Mouse (Mus musculus): Measurements from ENCODE around the gene Olfr1418. TPM values are rescaled to one million over a fixed set of nuclear protein-coding genes. Genes with fewer than 3 reads are reported as not detected.
"Not testable (repeated sequence)": the region's sequence is repeated elsewhere in the genome, so short reads cannot be mapped to it uniquely, and the experiment has no call there.

Gene Olfr1418
- not detected in 2 replicates for polyA plus RNA-seq (2015; fragmentation: Nextera tagmentation; extraction: Ambion mirVana)

DNA sequence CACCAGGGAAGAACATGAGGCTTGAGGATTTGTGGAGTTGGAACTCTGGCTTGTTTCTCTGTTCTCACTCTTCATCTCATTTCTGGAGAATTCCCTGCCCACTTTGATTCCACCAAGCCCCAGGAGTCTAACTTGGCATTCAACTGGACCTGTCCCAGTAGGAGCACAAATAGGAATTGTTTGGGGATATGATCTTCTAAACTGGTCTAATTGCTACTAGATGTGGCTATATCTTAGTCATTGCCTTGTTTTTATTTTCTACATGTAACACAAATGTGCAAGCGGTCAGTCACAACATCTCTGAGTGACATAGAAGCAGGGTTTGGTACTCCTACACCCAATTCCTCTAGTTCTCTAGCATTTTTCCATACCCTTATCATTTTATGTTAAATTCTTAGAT lies at the start of gene Olfr1418:
Gene Olfr1418 (minus strand): TSS at position 101 of the 400 bp plus-strand sequence.
- H3K4me3 ChIP-seq (ENCODE audit: low read length): no peak within 1 kb of the TSS
- no peak within 1 kb of the TSS for H3K9ac ChIP-seq (replicated peaks; ENCODE audit: low read length)
- 94% methylated on average over 1 of the region's 1 CpGs for WGBS
- no peaks in the 10 kb centered on the region for H3K27me3 ChIP-seq (ENCODE audit: insufficient read depth, low read length)
- H3K27ac ChIP-seq (ENCODE audit: low read length): no peak within 1 kb of the TSS
- no peaks in the 10 kb centered on the region for H3K4me1 ChIP-seq (ENCODE audit: insufficient read depth, low read length)
- H3K36me3 ChIP-seq (ENCODE audit: insufficient read depth, low read length): no peaks in the 10 kb centered on the region
- H3K4me2 ChIP-seq (replicated peaks; ENCODE audit: low read depth, low read length): no peak within 1 kb of the TSS
- ATAC-seq (ENCODE audit: low FRiP score, low TSS enrichment): no peak
- no peaks in the 10 kb centered on the region for H3K9me3 ChIP-seq (ENCODE audit: low read length)

DNA sequence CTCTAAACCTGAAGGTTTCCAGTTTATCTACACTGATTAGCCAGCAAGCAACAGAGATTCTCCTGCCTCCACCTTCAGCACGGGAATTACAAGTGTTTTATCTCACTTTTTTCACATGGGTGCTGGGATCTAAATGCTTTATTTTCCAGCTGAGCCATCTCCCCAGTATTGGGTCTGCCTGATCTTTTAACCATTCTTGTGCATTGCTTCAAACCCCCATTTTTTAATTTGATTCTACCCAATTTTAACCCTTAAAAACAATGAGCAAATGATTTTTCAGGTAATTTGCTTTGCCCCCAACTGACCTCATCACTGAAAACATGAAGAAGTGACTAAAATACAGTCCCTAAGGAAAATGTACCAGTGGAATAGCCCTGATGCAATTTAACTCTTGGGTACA lies 25.4 kb upstream of the Olfr1418 start, which contains the start of gene Olfr1420:
Gene Olfr1420 (plus strand): TSS at position 301 of the 400 bp plus-strand sequence.
- H3K9ac ChIP-seq (replicated peaks; ENCODE audit: low read length): no peak within 1 kb of the TSS
- H3K9me3 ChIP-seq (ENCODE audit: low read length): no peaks in the 10 kb centered on the region
- no peak within 1 kb of the TSS for H3K4me3 ChIP-seq (ENCODE audit: low read length)
- no peaks in the 10 kb centered on the region for H3K36me3 ChIP-seq (ENCODE audit: insufficient read depth, low read length)
- H3K4me1 ChIP-seq (ENCODE audit: insufficient read depth, low read length): no peaks in the 10 kb centered on the region
- H3K27ac ChIP-seq (ENCODE audit: low read length): no peak within 1 kb of the TSS
- WGBS: 56% methylated on average over 1 of the region's 1 CpGs
- no peak within 1 kb of the TSS for H3K4me2 ChIP-seq (replicated peaks; ENCODE audit: low read depth, low read length)
- no peaks in the 10 kb centered on the region for H3K27me3 ChIP-seq (ENCODE audit: insufficient read depth, low read length)
- no peak for ATAC-seq (ENCODE audit: low FRiP score, low TSS enrichment)

DNA sequence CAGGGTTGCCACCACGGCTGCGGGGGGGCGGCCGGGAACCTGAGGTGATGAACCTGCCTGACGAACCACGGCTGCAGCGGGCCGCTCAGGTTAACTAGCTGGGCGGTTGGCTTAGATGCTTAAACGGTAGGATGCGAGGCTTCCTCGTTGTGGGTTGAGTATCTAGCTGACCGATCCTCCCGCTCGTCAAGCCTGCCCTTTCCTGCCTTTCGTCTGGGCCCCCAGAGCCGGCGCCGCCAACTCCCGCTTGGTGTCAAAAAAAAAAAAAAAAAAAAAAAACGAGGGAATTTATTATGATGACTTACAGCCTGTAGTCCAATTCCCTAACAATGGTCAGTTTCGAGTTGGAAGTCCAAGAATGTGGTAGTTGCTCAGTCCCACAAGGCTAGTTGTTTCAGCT lies 17.5 kb upstream of the Olfr1418 start:
- H3K4me1 ChIP-seq (ENCODE audit: insufficient read depth, low read length); H3K4me2 ChIP-seq (replicated peaks; ENCODE audit: low read depth, low read length); H3K9ac ChIP-seq (replicated peaks; ENCODE audit: low read length); H3K36me3 ChIP-seq (ENCODE audit: insufficient read depth, low read length); H3K27ac ChIP-seq (ENCODE audit: low read length); H3K9me3 ChIP-seq (ENCODE audit: low read length); H3K27me3 ChIP-seq (ENCODE audit: insufficient read depth, low read length); H3K4me3 ChIP-seq (ENCODE audit: low read length); ATAC-seq (ENCODE audit: low FRiP score, low TSS enrichment): not testable (repeated sequence)
- 57% methylated on average over 21 of the region's 22 CpGs for WGBS

DNA sequence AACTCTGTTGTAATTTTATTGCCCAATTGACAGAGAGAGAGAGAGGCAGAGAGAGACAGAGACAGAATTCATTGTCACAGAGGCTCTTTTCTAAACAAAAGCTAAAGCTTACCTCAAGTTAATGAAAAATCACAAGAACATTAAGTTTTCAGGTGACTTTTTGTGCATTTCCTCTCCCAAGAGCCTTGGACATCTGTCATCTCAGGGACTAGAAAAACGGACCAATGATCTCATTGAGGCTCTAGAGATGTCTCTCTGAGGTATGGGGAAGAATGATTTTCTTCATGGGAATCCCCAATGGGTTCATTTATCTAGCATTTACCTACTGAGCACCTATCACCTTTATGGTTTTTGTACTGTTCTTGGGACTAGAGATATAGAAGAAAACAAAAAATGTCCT lies 14.1 kb upstream of the Olfr1418 start, which contains the start of gene Olfr1419:
Gene Olfr1419 (minus strand): TSS at position 101 of the 400 bp plus-strand sequence.
- Histone ChIP-seq H3K9me3 (ENCODE audit: low read length) (no peaks in the 10 kb centered on the region), H3K27ac (ENCODE audit: low read length) (no peak within 1 kb of the TSS), H3K9ac (replicated peaks; ENCODE audit: low read length) (no peak within 1 kb of the TSS), H3K4me1 (ENCODE audit: insufficient read depth, low read length) (no peaks in the 10 kb centered on the region), H3K4me3 (ENCODE audit: low read length) (no peak within 1 kb of the TSS), H3K36me3 (ENCODE audit: insufficient read depth, low read length) (no peaks in the 10 kb centered on the region), H3K27me3 (ENCODE audit: insufficient read depth, low read length) (no peaks in the 10 kb centered on the region), H3K4me2 (replicated peaks; ENCODE audit: low read depth, low read length) (no peak within 1 kb of the TSS)
- 39% methylated on average over 1 of the region's 1 CpGs for WGBS
- no peak for ATAC-seq (ENCODE audit: low FRiP score, low TSS enrichment)

DNA sequence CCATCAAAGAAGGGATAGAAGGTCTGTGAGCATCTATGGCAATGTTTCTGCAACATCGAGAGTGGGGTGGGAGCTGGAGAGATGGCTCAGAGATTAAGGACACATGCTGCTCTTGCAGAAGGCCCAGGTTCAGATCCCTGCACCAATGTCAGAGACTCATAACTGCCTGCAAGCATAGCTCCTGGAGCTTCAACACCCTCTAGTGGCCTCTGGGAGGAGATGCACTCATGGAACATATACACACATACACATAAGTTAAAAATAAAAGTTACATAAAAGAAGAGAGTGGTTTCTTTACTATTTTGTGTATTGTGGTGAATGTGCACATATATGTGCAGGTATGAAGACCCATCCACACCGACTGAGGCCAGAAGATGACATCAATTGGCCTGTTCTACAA lies 7.0 kb upstream of the Olfr1418 start:
- ATAC-seq (ENCODE audit: low FRiP score, low TSS enrichment): no peak
- H3K27me3 ChIP-seq (ENCODE audit: insufficient read depth, low read length): no peaks in the 10 kb centered on the region
- H3K27ac ChIP-seq (ENCODE audit: low read length): no peak overlapping the region
- H3K9ac ChIP-seq (replicated peaks; ENCODE audit: low read length): no peak overlapping the region
- WGBS: 79% methylated on average over 2 of the region's 2 CpGs
- H3K9me3 ChIP-seq (ENCODE audit: low read length): 0 out of 2 replicates have a peak, but pooled peaks cover 5% of the 10 kb centered on the region
- H3K4me3 ChIP-seq (ENCODE audit: low read length): no peak overlapping the region
- no peaks in the 10 kb centered on the region for H3K36me3 ChIP-seq (ENCODE audit: insufficient read depth, low read length)
- H3K4me1 ChIP-seq (ENCODE audit: insufficient read depth, low read length): no peaks in the 10 kb centered on the region
- no peak overlapping the region for H3K4me2 ChIP-seq (replicated peaks; ENCODE audit: low read depth, low read length)

DNA sequence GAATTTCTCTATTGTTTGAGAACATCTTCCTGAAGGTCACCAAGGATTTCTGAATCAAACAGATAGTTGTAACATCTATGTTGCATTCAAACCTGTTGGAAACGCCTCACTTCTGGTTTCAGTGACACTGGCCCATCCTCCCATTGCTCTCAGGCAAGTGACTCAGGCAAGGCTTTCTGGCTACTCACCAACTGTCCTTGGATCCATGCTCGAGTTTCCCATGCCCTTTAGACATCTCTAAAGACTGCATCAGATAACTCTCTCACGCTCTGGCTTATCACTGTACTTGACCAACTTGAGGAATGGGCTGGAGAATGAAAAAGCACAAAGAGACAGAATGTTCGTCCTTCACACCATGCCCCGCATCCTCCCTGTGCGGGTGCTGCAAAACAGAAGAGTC lies 4.4 kb downstream of the Olfr1418 start:
- no peak for ATAC-seq (ENCODE audit: low FRiP score, low TSS enrichment)
- H3K9ac ChIP-seq (replicated peaks; ENCODE audit: low read length): no peak overlapping the region
- H3K4me3 ChIP-seq (ENCODE audit: low read length): no peak overlapping the region
- H3K36me3 ChIP-seq (ENCODE audit: insufficient read depth, low read length): no peaks in the 10 kb centered on the region
- no peaks in the 10 kb centered on the region for H3K4me1 ChIP-seq (ENCODE audit: insufficient read depth, low read length)
- H3K4me2 ChIP-seq (replicated peaks; ENCODE audit: low read depth, low read length): no peak overlapping the region
- no peaks in the 10 kb centered on the region for H3K27me3 ChIP-seq (ENCODE audit: insufficient read depth, low read length)
- no peaks in the 10 kb centered on the region for H3K9me3 ChIP-seq (ENCODE audit: low read length)
- WGBS: 79% methylated on average over 6 of the region's 6 CpGs
- H3K27ac ChIP-seq (ENCODE audit: low read length): no peak overlapping the region

DNA sequence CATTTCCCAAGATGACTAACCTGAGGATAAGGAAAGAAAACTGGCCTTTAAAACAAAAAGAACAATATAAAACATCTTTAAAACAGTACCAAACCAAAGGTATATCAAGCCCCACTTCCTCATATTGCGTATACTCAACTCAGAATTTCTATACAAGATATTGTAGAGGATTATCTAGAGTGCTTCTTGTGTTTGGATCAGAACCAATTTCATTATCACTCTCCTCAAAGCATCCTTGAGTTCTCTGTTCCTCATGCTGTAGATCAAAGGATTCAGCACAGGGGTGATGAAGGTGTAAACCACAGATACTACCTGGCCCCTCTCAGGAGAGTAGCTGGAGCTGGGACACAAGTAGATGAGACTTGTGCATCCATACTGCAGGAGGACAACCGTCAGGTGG lies 6.0 kb downstream of the Olfr1418 start:
- ATAC-seq (ENCODE audit: low FRiP score, low TSS enrichment): no peak
- Histone ChIP-seq H3K4me2 (replicated peaks; ENCODE audit: low read depth, low read length) (no peak overlapping the region), H3K27ac (ENCODE audit: low read length) (no peak overlapping the region), H3K9me3 (ENCODE audit: low read length) (no peaks in the 10 kb centered on the region), H3K4me3 (ENCODE audit: low read length) (no peak overlapping the region), H3K4me1 (ENCODE audit: insufficient read depth, low read length) (no peaks in the 10 kb centered on the region), H3K9ac (replicated peaks; ENCODE audit: low read length) (no peak overlapping the region), H3K36me3 (ENCODE audit: insufficient read depth, low read length) (no peaks in the 10 kb centered on the region), H3K27me3 (ENCODE audit: insufficient read depth, low read length) (no peaks in the 10 kb centered on the region)
- 84% methylated on average over 2 of the region's 2 CpGs for WGBS

DNA sequence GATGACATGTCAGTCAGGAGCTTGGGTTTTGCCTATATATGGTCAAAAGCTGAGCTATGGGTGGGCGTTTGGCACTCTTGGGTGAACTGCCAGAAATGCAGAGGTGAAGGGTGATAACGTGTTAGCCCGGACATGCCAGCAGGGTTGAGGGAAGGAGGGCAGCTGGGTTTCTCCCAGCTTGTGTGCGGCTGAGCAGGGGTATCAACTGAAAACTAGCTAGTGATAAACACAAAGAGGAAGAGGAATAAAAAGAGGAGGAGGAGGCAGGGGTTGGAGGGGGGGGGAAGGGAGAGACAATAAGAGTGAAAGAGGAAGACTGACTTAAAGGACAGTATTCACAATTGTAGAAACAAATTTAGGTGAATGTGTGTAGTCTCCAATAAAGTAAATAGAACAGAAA lies 8.2 kb downstream of the Olfr1418 start:
- Histone ChIP-seq H3K9me3 (ENCODE audit: low read length) (no peaks in the 10 kb centered on the region), H3K4me1 (ENCODE audit: insufficient read depth, low read length) (no peaks in the 10 kb centered on the region), H3K27ac (ENCODE audit: low read length) (no peak overlapping the region), H3K9ac (replicated peaks; ENCODE audit: low read length) (no peak overlapping the region), H3K27me3 (ENCODE audit: insufficient read depth, low read length) (no peaks in the 10 kb centered on the region), H3K4me3 (ENCODE audit: low read length) (no peak overlapping the region), H3K36me3 (ENCODE audit: insufficient read depth, low read length) (no peaks in the 10 kb centered on the region), H3K4me2 (replicated peaks; ENCODE audit: low read depth, low read length) (no peak overlapping the region)
- WGBS: 65% methylated on average over 4 of the region's 4 CpGs
- no peak for ATAC-seq (ENCODE audit: low FRiP score, low TSS enrichment)

DNA sequence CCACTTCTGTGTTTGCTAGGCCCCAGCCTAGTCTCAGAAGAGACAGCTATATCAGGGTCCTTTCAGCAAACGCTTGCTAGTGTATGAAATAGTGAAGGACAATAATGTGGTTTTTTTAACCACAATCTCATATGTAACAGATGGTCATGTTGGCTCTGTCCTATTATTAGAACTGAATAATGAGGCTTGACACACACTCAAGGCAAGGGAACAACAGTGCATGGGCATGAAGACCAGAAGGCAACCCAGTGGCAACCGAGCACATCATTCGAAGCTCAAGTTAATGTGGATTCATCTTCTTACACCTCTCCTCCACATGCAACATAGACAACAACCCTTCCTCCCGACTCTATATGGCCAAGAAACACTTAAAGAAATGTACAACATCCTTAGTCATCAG lies 14.5 kb downstream of the Olfr1418 start:
- Histone ChIP-seq H3K4me1 (ENCODE audit: insufficient read depth, low read length) (no peaks in the 10 kb centered on the region), H3K4me3 (ENCODE audit: low read length) (no peak overlapping the region), H3K4me2 (replicated peaks; ENCODE audit: low read depth, low read length) (no peak overlapping the region), H3K36me3 (ENCODE audit: insufficient read depth, low read length) (no peaks in the 10 kb centered on the region), H3K27ac (ENCODE audit: low read length) (no peak overlapping the region), H3K27me3 (ENCODE audit: insufficient read depth, low read length) (no peaks in the 10 kb centered on the region), H3K9ac (replicated peaks; ENCODE audit: low read length) (no peak overlapping the region), H3K9me3 (ENCODE audit: low read length) (no peaks in the 10 kb centered on the region)
- ATAC-seq (ENCODE audit: low FRiP score, low TSS enrichment): no peak
- 80% methylated on average over 4 of the region's 4 CpGs for WGBS

DNA sequence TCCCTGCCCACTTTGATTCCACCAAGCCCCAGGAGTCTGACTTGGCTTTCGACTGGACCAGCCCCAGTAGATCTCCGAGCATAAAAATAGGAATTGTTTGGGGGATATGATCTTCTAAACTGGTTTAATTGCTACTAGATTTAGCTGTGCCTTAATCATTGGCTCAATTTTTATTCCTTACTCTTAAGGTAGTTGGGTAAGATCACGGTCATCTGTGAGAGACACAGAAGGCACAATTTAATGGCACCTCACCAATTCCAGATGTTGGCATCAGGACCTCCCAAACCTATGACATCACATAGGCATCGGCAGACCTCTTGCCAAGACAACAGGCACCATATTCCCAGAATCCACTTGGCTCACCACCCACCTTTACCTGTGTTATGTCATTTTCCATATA lies 21.7 kb downstream of the Olfr1418 start, which contains the start of gene Olfr1417:
Gene Olfr1417 (minus strand): TSS at position 101 of the 400 bp plus-strand sequence.
- ATAC-seq (ENCODE audit: low FRiP score, low TSS enrichment): no peak
- 91% methylated on average over 4 of the region's 4 CpGs for WGBS
- Histone ChIP-seq H3K9me3 (ENCODE audit: low read length) (no peaks in the 10 kb centered on the region), H3K4me3 (ENCODE audit: low read length) (no peak within 1 kb of the TSS), H3K27me3 (ENCODE audit: insufficient read depth, low read length) (no peaks in the 10 kb centered on the region), H3K9ac (replicated peaks; ENCODE audit: low read length) (no peak within 1 kb of the TSS), H3K27ac (ENCODE audit: low read length) (no peak within 1 kb of the TSS), H3K36me3 (ENCODE audit: insufficient read depth, low read length) (no peaks in the 10 kb centered on the region), H3K4me1 (ENCODE audit: insufficient read depth, low read length) (no peaks in the 10 kb centered on the region), H3K4me2 (replicated peaks; ENCODE audit: low read depth, low read length) (no peak within 1 kb of the TSS)
